Mouse (Mus musculus) liver, postnatal 0 days (tissue): ENCODE measurements around the gene Sema5a.

ENCODE experiments used
- CTCF ChIP-seq: sonication (generic); IDR thresholded peaks from 2 replicates; pipeline ENCODE4 v1.5.1; 2016; ENCODE audit warnings: antibody characterized with exemption, low read depth
- EP300 ChIP-seq: IDR thresholded peaks from 2 replicates; pipeline ENCODE4 v1.6.1; 2016; ENCODE audit warnings: antibody characterized with exemption, low read depth, mild to moderate bottlenecking

GRCm38 (mm10) chr15:32590641-32591040, 346.0 kb downstream of the Sema5a start:
- TF ChIP-seq CTCF = no peak
- no peak for TF ChIP-seq EP300
